Mouse (Mus musculus) hindbrain, embryonic 13.5 days (tissue): ENCODE results near the gene Bmf. TPM values are rescaled to one million over a fixed set of nuclear protein-coding genes. Genes with fewer than 3 reads are reported as not detected.
A peak's percentile ranks its signal among the peaks of the same experiment; 100 is the strongest.

Experiments
- ATAC-seq: fragments of 200-750 bp; cut with Nextera tagmentation; 2 replicates; pipeline ENCODE4 v1.8.0; 2017; ENCODE audit warnings: moderate TSS enrichment; ENCODE audit not compliant: low FRiP score
- H3K27ac ChIP-seq: fragments of 300-500 bp; sonication (generic); 2 replicates; pipeline ENCODE4 v1.5.1; 2015; ENCODE audit warnings: inconsistent platforms, mild to moderate bottlenecking, moderate library complexity
- H3K27me3 ChIP-seq: fragments of 300-500 bp; sonication (generic); 2 replicates; pipeline ENCODE4 v1.6.1; 2015; ENCODE audit warnings: mild to moderate bottlenecking, inconsistent platforms
- H3K36me3 ChIP-seq: fragments of 300-500 bp; sonication (generic); 2 replicates; pipeline ENCODE4 v1.6.1; 2015; ENCODE audit warnings: mild to moderate bottlenecking, inconsistent platforms
- H3K4me1 ChIP-seq: fragments of 300-500 bp; sonication (generic); replicated peaks from 2 replicates; pipeline ENCODE4 v1.6.1; 2015; ENCODE audit warnings: inconsistent platforms
- H3K4me2 ChIP-seq: fragments of 300-500 bp; sonication (generic); 2 replicates; pipeline ENCODE4 v1.6.1; 2015; ENCODE audit warnings: inconsistent platforms, mild to moderate bottlenecking, moderate library complexity
- H3K4me3 ChIP-seq: fragments of 300-500 bp; sonication (generic); 2 replicates; pipeline ENCODE4 v1.5.1; 2015; ENCODE audit warnings: mild to moderate bottlenecking, inconsistent platforms
- H3K9ac ChIP-seq: fragments of 300-500 bp; sonication (generic); 2 replicates; pipeline ENCODE4 v1.6.1; 2015; ENCODE audit warnings: mild to moderate bottlenecking, inconsistent platforms
- H3K9me3 ChIP-seq: fragments of 300-500 bp; sonication (generic); 2 replicates; pipeline ENCODE4 v1.6.1; 2016; ENCODE audit warnings: inconsistent platforms
- WGBS: fragments of 180-500 bp; shearing (Covaris S2); methylation state at CpG from one replicate; pipeline ENCODE4 v1.1.7; 2015; 5-methylcytosine and 5-hydroxymethylcytosine counted together
- polyA plus RNA-seq: library from polyadenylated mRNA; unstranded; fragments of >200 nt; fragmentation: Nextera tagmentation; extraction: Ambion mirVana; gene quantifications from 2 replicates; pipeline ENCODE4 v1.2.1, GENCODE M21; 2015

Bmf gene
- polyA plus RNA-seq, 1 experiment from 2014 or later: 4.7 TPM

GRCm38 (mm10) chr2:118499135-118499961, 50.1 kb downstream of the Bmf start:
- H3K27me3 ChIP-seq: no peaks in the 10 kb centered on the region
- peak; percentile 46; the same call in 1 of the 2 replicates for ATAC-seq
- H3K9me3 ChIP-seq: no peaks in the 10 kb centered on the region
- H3K4me3 ChIP-seq: no peak overlapping the region
- WGBS: 43% methylated on average over 20 of the region's 20 CpGs
- H3K36me3 ChIP-seq: no peaks in the 10 kb centered on the region
- H3K9ac ChIP-seq: peak overlapping the region; percentile 8; the same call in 1 of the 2 replicates
- H3K4me2 ChIP-seq: no peak overlapping the region
- peaks cover 18% of the 10 kb centered on the region for H3K4me1 ChIP-seq
- H3K27ac ChIP-seq: no peak overlapping the region; the same call in 1 of the 2 replicates

- H3K9ac ChIP-seq: no peak overlapping the region
- 83% methylated on average over 6 of the region's 6 CpGs for WGBS
- H3K36me3 ChIP-seq: no peaks in the 10 kb centered on the region
- no peak overlapping the region for H3K4me2 ChIP-seq
- ATAC-seq: no peak
- peaks cover 18% of the 10 kb centered on the region for H3K4me1 ChIP-seq
- no peaks in the 10 kb centered on the region for H3K27me3 ChIP-seq
- H3K9me3 ChIP-seq: no peaks in the 10 kb centered on the region
- H3K27ac ChIP-seq: no peak overlapping the region
- H3K4me3 ChIP-seq: no peak overlapping the region
These were observed 51.0 kb downstream of the Bmf start for GRCm38 (mm10) chr2:118498476-118498875.

- no peak overlapping the region for H3K27ac ChIP-seq
- no peaks in the 10 kb centered on the region for H3K27me3 ChIP-seq
- peaks cover 18% of the 10 kb centered on the region for H3K4me1 ChIP-seq
- WGBS: 82% methylated on average over 5 of the region's 5 CpGs
- H3K36me3 ChIP-seq: no peaks in the 10 kb centered on the region
- H3K9ac ChIP-seq: no peak overlapping the region
- H3K4me3 ChIP-seq: no peak overlapping the region
- no peak for ATAC-seq
- H3K9me3 ChIP-seq: no peaks in the 10 kb centered on the region
- no peak overlapping the region for H3K4me2 ChIP-seq
These were observed 51.6 kb downstream of the Bmf start for GRCm38 (mm10) chr2:118497890-118498289.

- Histone ChIP-seq H3K27me3 (no peaks in the 10 kb centered on the region), H3K36me3 (no peaks in the 10 kb centered on the region), H3K4me2 (no peak overlapping the region), H3K9ac (no peak overlapping the region), H3K4me1 (peaks cover 27% of the 10 kb centered on the region), H3K9me3 (no peaks in the 10 kb centered on the region), H3K4me3 (no peak overlapping the region), H3K27ac (no peak overlapping the region)
- WGBS: 73% methylated on average over 9 of the region's 9 CpGs
- ATAC-seq: no peak
These were observed 54.5 kb downstream of the Bmf start for GRCm38 (mm10) chr2:118495024-118495423.

- ATAC-seq: no peak
- Histone ChIP-seq H3K36me3 (no peaks in the 10 kb centered on the region), H3K27ac (no peak overlapping the region), H3K9me3 (no peaks in the 10 kb centered on the region), H3K4me2 (no peak overlapping the region), H3K9ac (no peak overlapping the region), H3K27me3 (no peaks in the 10 kb centered on the region), H3K4me3 (no peak overlapping the region), H3K4me1 (peaks cover 12% of the 10 kb centered on the region; the same call in 1 of the 2 replicates)
- WGBS: 81% methylated on average over 4 of the region's 4 CpGs
These were observed 57.6 kb downstream of the Bmf start for GRCm38 (mm10) chr2:118491741-118492395.

- H3K9ac ChIP-seq: no peak overlapping the region
- H3K4me3 ChIP-seq: no peak overlapping the region
- peaks cover 12% of the 10 kb centered on the region; the same call in 1 of the 2 replicates for H3K4me1 ChIP-seq
- no peak overlapping the region for H3K4me2 ChIP-seq
- H3K9me3 ChIP-seq: no peaks in the 10 kb centered on the region
- 62% methylated on average over 5 of the region's 5 CpGs for WGBS
- H3K27me3 ChIP-seq: no peaks in the 10 kb centered on the region; the same call in 1 of the 2 replicates
- no peak for ATAC-seq
- H3K27ac ChIP-seq: 0 out of 2 replicates have a peak overlapping the region, but pooled peaks have one; percentile 18
- no peaks in the 10 kb centered on the region for H3K36me3 ChIP-seq
These were observed 58.2 kb downstream of the Bmf start for GRCm38 (mm10) chr2:118491281-118491731.

GRCm38 (mm10) chr2:118490241-118491091, 59.0 kb downstream of the Bmf start:
- Histone ChIP-seq H3K4me2 (no peak overlapping the region), H3K36me3 (no peaks in the 10 kb centered on the region), H3K9me3 (no peaks in the 10 kb centered on the region), H3K27ac (0 out of 2 replicates have a peak overlapping the region, but pooled peaks have one; percentile 18), H3K27me3 (no peaks in the 10 kb centered on the region; the same call in 1 of the 2 replicates), H3K4me3 (no peak overlapping the region), H3K4me1 (peaks cover 12% of the 10 kb centered on the region; the same call in 1 of the 2 replicates), H3K9ac (no peak overlapping the region)
- ATAC-seq: no peak
- WGBS: 55% methylated on average over 12 of the region's 12 CpGs

GRCm38 (mm10) chr2:118487806-118488205, 61.7 kb downstream of the Bmf start:
- Histone ChIP-seq H3K4me1 (peaks cover 12% of the 10 kb centered on the region; the same call in 1 of the 2 replicates), H3K36me3 (no peaks in the 10 kb centered on the region), H3K27ac (no peak overlapping the region), H3K4me2 (no peak overlapping the region), H3K9ac (no peak overlapping the region), H3K4me3 (no peak overlapping the region), H3K9me3 (no peaks in the 10 kb centered on the region), H3K27me3 (no peaks in the 10 kb centered on the region; the same call in 1 of the 2 replicates)
- ATAC-seq: no peak
- 73% methylated on average over 3 of the region's 3 CpGs for WGBS

GRCm38 (mm10) chr2:118486933-118487332, 62.6 kb downstream of the Bmf start:
- no peak for ATAC-seq
- no peaks in the 10 kb centered on the region for H3K36me3 ChIP-seq
- H3K27ac ChIP-seq: no peak overlapping the region
- 14% methylated on average over 12 of the region's 12 CpGs for WGBS
- H3K9ac ChIP-seq: no peak overlapping the region
- no peaks in the 10 kb centered on the region; the same call in 1 of the 2 replicates for H3K27me3 ChIP-seq
- no peaks in the 10 kb centered on the region for H3K9me3 ChIP-seq
- peaks cover 12% of the 10 kb centered on the region; the same call in 1 of the 2 replicates for H3K4me1 ChIP-seq
- H3K4me2 ChIP-seq: no peak overlapping the region
- H3K4me3 ChIP-seq: no peak overlapping the region

GRCm38 (mm10) chr2:118485415-118485814, 64.1 kb downstream of the Bmf start:
- no peak overlapping the region for H3K4me2 ChIP-seq
- no peak for ATAC-seq
- no peak overlapping the region for H3K27ac ChIP-seq
- no peak overlapping the region for H3K4me3 ChIP-seq
- H3K9me3 ChIP-seq: no peaks in the 10 kb centered on the region
- H3K4me1 ChIP-seq: peaks cover 4% of the 10 kb centered on the region; the same call in 1 of the 2 replicates
- WGBS: 83% methylated on average over 3 of the region's 3 CpGs
- no peaks in the 10 kb centered on the region for H3K36me3 ChIP-seq
- no peaks in the 10 kb centered on the region; the same call in 1 of the 2 replicates for H3K27me3 ChIP-seq
- H3K9ac ChIP-seq: no peak overlapping the region

GRCm38 (mm10) chr2:118484386-118484898, 65.0 kb downstream of the Bmf start:
- 84% methylated on average over 9 of the region's 9 CpGs for WGBS
- H3K27me3 ChIP-seq: no peaks in the 10 kb centered on the region; the same call in 1 of the 2 replicates

More at GRCm38 (mm10) chr2:118484386-118484898, 65.0 kb downstream of the Bmf start:
- Histone ChIP-seq H3K4me2 (no peak overlapping the region), H3K27ac (no peak overlapping the region), H3K4me1 (peaks cover 5% of the 10 kb centered on the region; the same call in 1 of the 2 replicates), H3K4me3 (no peak overlapping the region), H3K9ac (no peak overlapping the region), H3K36me3 (no peaks in the 10 kb centered on the region), H3K9me3 (no peaks in the 10 kb centered on the region)
- ATAC-seq: no peak
